Mouse (Mus musculus) C2C12 (cell line): ENCODE data around the gene Dck.

Source experiments
- CTCF ChIP-seq: IDR thresholded peaks from one replicate; pipeline ENCODE4 v1.5.1; 2011; ENCODE audit not compliant: control insufficient read depth, insufficient read depth, insufficient read length
- FOSL1 ChIP-seq: IDR thresholded peaks from one replicate; pipeline ENCODE4 v1.8.0; 2011; ENCODE audit warnings: mild to moderate bottlenecking, low read length; ENCODE audit not compliant: poor library complexity, insufficient read depth, severe bottlenecking
- MYOG ChIP-seq: IDR thresholded peaks from one replicate; pipeline ENCODE4 v1.6.1; 2011; ENCODE audit not compliant: control insufficient read depth, insufficient read length; ENCODE audit errors: extremely low read depth

DNA sequence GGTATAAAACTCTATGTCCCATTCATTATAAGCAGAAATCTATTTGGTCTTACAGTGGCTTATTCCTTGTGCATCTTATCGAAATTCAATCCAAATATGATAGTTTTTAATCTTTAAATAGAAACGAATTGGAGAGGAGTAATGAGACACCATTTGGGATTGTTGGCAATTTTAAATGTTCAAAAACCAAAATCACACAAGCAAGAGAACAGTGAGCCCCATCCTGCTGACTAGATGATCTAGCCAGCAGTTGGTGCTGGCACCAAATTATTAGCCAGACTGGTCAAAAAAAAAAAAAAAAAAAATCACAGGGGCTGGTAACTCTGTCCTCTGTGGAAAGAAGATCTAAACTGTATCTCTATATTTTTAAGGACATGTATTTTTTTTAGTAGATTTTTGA is 48.4 kb downstream of the Dck start:
- TF ChIP-seq CTCF: no peak
- TF ChIP-seq MYOG: no peak
- TF ChIP-seq FOSL1: no peak
